In genomic region chr4:111367771-111368170, GRCm38 (mm10) we compare ENCODE assay signal across 16 mouse cellular contexts. TPM values are rescaled to one million over a fixed set of nuclear protein-coding genes. Genes with fewer than 3 reads are reported as not detected.
"Had no signal": no experiment of that assay in that cellular context is flagged by ENCODE, and none has a peak within 500 bp of the region (broad histone marks: within the 10 kb centered on the region; RNA-seq: fewer than 3 reads in every experiment).

No protein-coding gene starts in this region.

- DNase-seq: lung, adult 18-20 months; lung, postnatal 14 days; lung, postnatal 36 days; right cerebral cortex, postnatal 14 days; thymus, adult 18-20 months; thymus, postnatal 14 days; thymus, postnatal 36 days had no signal

- H3K9me3 ChIP-seq: lung, embryonic 15.5 days; midbrain, embryonic 13.5 days; midbrain, embryonic 15.5 days; neural tube, embryonic 12.5 days had no signal

- H3K36me3 ChIP-seq: lung, embryonic 15.5 days; midbrain, embryonic 13.5 days; midbrain, embryonic 15.5 days; neural tube, embryonic 12.5 days had no signal

- H3K27ac ChIP-seq: liver, embryonic 14.5 days; lung, embryonic 15.5 days; macrophage; midbrain, embryonic 13.5 days; midbrain, embryonic 15.5 days; neural tube, embryonic 12.5 days had no signal

- H3K27me3 ChIP-seq: lung, embryonic 15.5 days; megakaryocyte, embryonic 14.5 days; midbrain, embryonic 13.5 days; midbrain, embryonic 15.5 days; neural tube, embryonic 12.5 days had no signal

- H3K4me3 ChIP-seq: lung, embryonic 15.5 days; megakaryocyte, embryonic 14.5 days; midbrain, embryonic 13.5 days; midbrain, embryonic 15.5 days; neural tube, embryonic 12.5 days had no signal

- H3K4me2 ChIP-seq: lung, embryonic 15.5 days; midbrain, embryonic 11.5 days; midbrain, embryonic 13.5 days; midbrain, embryonic 15.5 days; neural tube, embryonic 12.5 days had no signal

- ATAC-seq: lung, postnatal 0 days; midbrain, embryonic 13.5 days; midbrain, embryonic 15.5 days had no signal

- H3K4me1 ChIP-seq: lung, embryonic 15.5 days; megakaryocyte, embryonic 14.5 days; midbrain, embryonic 13.5 days; midbrain, embryonic 15.5 days; neural tube, embryonic 12.5 days had no signal

- H3K9ac ChIP-seq: liver, embryonic 14.5 days; lung, embryonic 15.5 days; midbrain, embryonic 13.5 days; midbrain, embryonic 15.5 days; neural tube, embryonic 12.5 days had no signal

RNA-seq across cellular contexts. Expression of gene Bend5, which starts 47.0 kb away (rescaled TPM):
- polyA plus RNA-seq: macrophage had no signal
